Mouse (Mus musculus) heart, postnatal 10 days (tissue): ENCODE data around the gene Phlpp1. TPM values are rescaled to one million over a fixed set of nuclear protein-coding genes. Genes with fewer than 3 reads are reported as not detected.

ENCODE experiments used
- DNase-seq, 2 experiments: peaks; one replicate each; pipeline ENCODE4 v3.0.0; 2021
- intact Hi-C: fragments of 180-260 bp; cut with DNase I; formaldehyde crosslinking; loops from one replicate; pipeline ENCODE4 v1.15.1; 2025
- total RNA-seq, 2 experiments: library from RNA; stranded (reverse); gene quantifications; 2 replicates each; pipeline ENCODE4 v1.2.3; 2021

Phlpp1 gene
- total RNA-seq, 2 experiments from 2014 or later: 22.4 to 23.5 TPM

- intact Hi-C loops: no loop called here
These were observed 8.2 kb upstream of the Phlpp1 start for GRCm38 (mm10) chr1:106163401-106163800.

GRCm38 (mm10) chr1:106164111-106164510, 7.4 kb upstream of the Phlpp1 start:
- no peak for DNase-seq
- intact Hi-C loops: no loop called here

More at GRCm38 (mm10) chr1:106163401-106163800, 8.2 kb upstream of the Phlpp1 start:
- DNase-seq: no peak

- intact Hi-C loops: no loop called here
- no peak for DNase-seq
These were observed 3.6 kb upstream of the Phlpp1 start for GRCm38 (mm10) chr1:106168001-106168400.

GRCm38 (mm10) chr1:106168801-106169200, 2.8 kb upstream of the Phlpp1 start:
- intact Hi-C loops: no loop called here

GRCm38 (mm10) chr1:106169741-106170265, 1.7 kb upstream of the Phlpp1 start:
- intact Hi-C loops: loop anchor here (2.0 to 5.0 kb wide), 6 partner anchors 52 to 542 kb away; partner anchors contain the start of gene Bcl2
- no peak for DNase-seq

More at GRCm38 (mm10) chr1:106168801-106169200, 2.8 kb upstream of the Phlpp1 start:
- no peak for DNase-seq

- intact Hi-C loops: loop anchor here (2.0 to 5.0 kb wide), 6 partner anchors 28 to 540 kb away; partner anchors contain the start of gene Bcl2
- DNase-seq: peak; percentile 69 to 73
These were observed 864 bp downstream of the Phlpp1 start for GRCm38 (mm10) chr1:106172301-106172930.

- DNase-seq: peak; percentile 52 to 63
- intact Hi-C loops: loop anchor here (2.0 to 5.0 kb wide), 6 partner anchors 28 to 539 kb away; partner anchors contain the start of gene Bcl2
These were observed 1.4 kb downstream of the Phlpp1 start for GRCm38 (mm10) chr1:106172931-106173371.

GRCm38 (mm10) chr1:106173621-106174156, 2.1 kb downstream of the Phlpp1 start:
- intact Hi-C loops: loop anchor here (2.0 to 5.0 kb wide), 6 partner anchors 27 to 539 kb away; partner anchors contain the start of gene Bcl2
- DNase-seq: peak in 1 of 2 experiments; percentile 23

- intact Hi-C loops: loop anchor here (5.0 kb wide), 5 partner anchors 48 to 538 kb away; partner anchors contain the start of gene Bcl2
- no peak for DNase-seq
These were observed 3.0 kb downstream of the Phlpp1 start for GRCm38 (mm10) chr1:106174598-106174997.

- DNase-seq: no peak
- intact Hi-C loops: no loop called here
These were observed 3.8 kb downstream of the Phlpp1 start for GRCm38 (mm10) chr1:106175360-106175759.

- intact Hi-C loops: no loop called here
- no peak for DNase-seq
These were observed 5.2 kb downstream of the Phlpp1 start for GRCm38 (mm10) chr1:106176791-106177190.

GRCm38 (mm10) chr1:106177868-106178790, 6.6 kb downstream of the Phlpp1 start:
- intact Hi-C loops: no loop called here
- DNase-seq: no peak

GRCm38 (mm10) chr1:106183701-106184100, 12.1 kb downstream of the Phlpp1 start:
- intact Hi-C loops: no loop called here
- no peak for DNase-seq

GRCm38 (mm10) chr1:106184780-106185460, 13.4 kb downstream of the Phlpp1 start:
- intact Hi-C loops: no loop called here
- no peak for DNase-seq

- intact Hi-C loops: no loop called here
These were observed 13.9 kb downstream of the Phlpp1 start for GRCm38 (mm10) chr1:106185461-106185924.

GRCm38 (mm10) chr1:106186062-106186461, 14.5 kb downstream of the Phlpp1 start:
- intact Hi-C loops: no loop called here
- no peak for DNase-seq

More at GRCm38 (mm10) chr1:106185461-106185924, 13.9 kb downstream of the Phlpp1 start:
- DNase-seq: no peak

- intact Hi-C loops: no loop called here
These were observed 15.9 kb downstream of the Phlpp1 start for GRCm38 (mm10) chr1:106187480-106187879.

GRCm38 (mm10) chr1:106188756-106189155, 17.2 kb downstream of the Phlpp1 start:
- no peak for DNase-seq
- intact Hi-C loops: no loop called here

More at GRCm38 (mm10) chr1:106187480-106187879, 15.9 kb downstream of the Phlpp1 start:
- no peak for DNase-seq

- no peak for DNase-seq
- intact Hi-C loops: no loop called here
These were observed 17.8 kb downstream of the Phlpp1 start for GRCm38 (mm10) chr1:106189311-106189710.

GRCm38 (mm10) chr1:106190695-106191094, 19.1 kb downstream of the Phlpp1 start:
- intact Hi-C loops: no loop called here
- DNase-seq: no peak
